Mouse (Mus musculus) adipocyte (in vitro differentiated cells): Measurements from ENCODE around the gene Txnip.
"Not testable (repeated sequence)": the region's sequence is repeated elsewhere in the genome, so short reads cannot be mapped to it uniquely, and the experiment has no call there.

Experiments used
- DNase-seq: peaks from one replicate; pipeline ENCODE4 v3.0.0-alpha.2; 2016; ENCODE audit warnings: low spot score

The Txnip gene

DNA sequence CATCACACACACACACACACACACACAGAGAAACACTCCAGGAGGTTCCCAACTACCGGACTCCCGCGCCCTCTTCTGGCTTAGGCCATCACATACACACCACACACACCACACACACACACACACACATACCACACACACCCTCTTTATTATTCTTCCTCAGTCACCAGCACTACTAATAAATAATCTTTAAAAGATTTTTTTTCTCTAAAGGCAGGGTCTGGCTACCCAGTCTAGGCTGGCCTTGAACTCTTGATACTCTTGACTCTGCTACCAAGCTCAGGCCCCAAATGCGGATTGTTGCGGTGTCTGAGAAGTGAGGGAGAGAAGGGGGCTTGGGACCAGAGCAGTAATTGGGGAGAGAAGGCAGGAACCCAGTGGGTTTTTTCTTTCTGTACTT lies 37.1 kb downstream of the Txnip start:
- DNase-seq: no peak

- DNase-seq: no peak
Measured at GRCm38 (mm10) chr3:96595661-96596060, 37.9 kb downstream of the Txnip start.

- no peak for DNase-seq
Measured at GRCm38 (mm10) chr3:96596228-96596707, 38.5 kb downstream of the Txnip start, which contains the start of gene Ankrd34a. TSS of gene Ankrd34a (plus strand) at chr3:96596636.

- DNase-seq: no peak
Measured at GRCm38 (mm10) chr3:96596855-96597254, 39.1 kb downstream of the Txnip start.

- DNase-seq: no peak
Measured at GRCm38 (mm10) chr3:96597435-96597891, 39.7 kb downstream of the Txnip start.

GRCm38 (mm10) chr3:96598156-96599068 lies 40.7 kb downstream of the Txnip start:
- DNase-seq: no peak

DNA sequence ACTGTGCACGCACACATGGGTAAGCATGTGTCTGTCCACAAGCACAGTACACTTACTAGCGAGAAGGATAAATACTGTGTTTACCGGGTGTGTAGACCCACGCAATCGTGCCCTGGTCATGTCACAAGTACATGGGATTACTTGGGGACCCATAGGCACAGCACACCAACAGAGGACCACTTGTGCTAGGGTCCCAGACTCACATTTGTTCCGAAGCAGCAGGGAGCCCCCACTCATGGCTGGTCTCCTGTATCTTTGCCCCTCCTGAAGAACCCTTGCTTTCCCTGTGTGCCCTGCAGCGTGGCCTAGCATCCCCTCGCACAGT lies 41.3 kb downstream of the Txnip start:
- DNase-seq: no peak

GRCm38 (mm10) chr3:96599411-96599810 lies 41.7 kb downstream of the Txnip start:
- DNase-seq: no peak

DNA sequence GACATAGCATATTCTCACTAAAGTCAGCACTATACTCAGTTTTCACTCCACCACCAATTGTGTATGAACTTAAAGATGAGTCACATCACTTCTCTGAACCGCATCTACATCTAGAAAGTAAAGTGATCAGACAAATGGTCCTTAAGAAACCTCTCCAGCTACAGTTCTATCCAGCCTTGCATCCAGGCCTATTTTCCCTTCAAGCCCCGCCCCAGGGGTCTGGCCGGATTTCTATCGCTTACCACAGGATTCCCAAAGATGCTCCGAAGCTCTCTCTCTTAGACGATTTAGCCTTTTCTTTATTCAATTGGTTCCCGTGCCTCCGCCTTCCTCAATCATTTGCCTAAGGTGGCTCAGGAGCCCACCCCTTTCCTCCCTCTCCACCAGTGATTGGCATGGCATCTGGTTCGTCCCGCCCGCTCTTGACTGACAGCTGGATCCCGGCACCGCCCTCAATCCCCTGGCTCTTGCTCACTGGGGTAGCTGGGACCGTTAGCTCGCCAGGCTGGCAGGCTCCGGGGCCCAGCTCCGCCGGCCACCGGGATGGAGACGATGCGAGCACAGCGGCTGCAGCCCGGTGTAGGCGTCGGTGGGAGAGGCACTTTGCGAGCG lies 43.0 kb downstream of the Txnip start, which contains the start of gene Lix1l:
Gene Lix1l (plus strand): TSS at position 511 of the 612 bp plus-strand sequence.
- peak; percentile 98 for DNase-seq

DNA sequence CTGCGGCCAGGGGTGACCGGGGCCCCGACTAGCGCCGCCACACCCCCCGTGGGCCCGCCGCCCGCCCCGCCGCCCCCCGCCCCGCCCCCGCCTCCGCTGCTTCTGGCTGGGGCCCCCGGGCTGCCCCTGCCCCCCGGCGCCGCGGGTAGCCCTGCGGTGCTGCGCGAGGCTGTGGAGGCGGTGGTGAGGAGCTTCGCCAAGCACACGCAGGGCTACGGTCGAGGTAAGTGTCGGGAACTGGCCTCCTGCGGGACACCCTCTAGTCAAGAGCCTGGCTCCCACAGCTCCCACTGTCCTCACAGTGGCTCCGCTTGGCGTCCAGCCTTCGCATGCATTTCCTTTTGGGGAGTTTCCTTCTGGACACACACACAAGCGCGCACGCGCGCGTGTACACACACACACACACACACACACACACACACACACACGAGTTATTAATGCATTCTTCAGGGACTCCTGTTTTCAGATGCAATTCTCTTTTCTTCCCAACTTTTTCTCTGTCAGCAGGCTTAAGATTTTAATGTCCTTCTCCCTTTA lies 43.6 kb downstream of the Txnip start:
- DNase-seq: peak; percentile 88

DNA sequence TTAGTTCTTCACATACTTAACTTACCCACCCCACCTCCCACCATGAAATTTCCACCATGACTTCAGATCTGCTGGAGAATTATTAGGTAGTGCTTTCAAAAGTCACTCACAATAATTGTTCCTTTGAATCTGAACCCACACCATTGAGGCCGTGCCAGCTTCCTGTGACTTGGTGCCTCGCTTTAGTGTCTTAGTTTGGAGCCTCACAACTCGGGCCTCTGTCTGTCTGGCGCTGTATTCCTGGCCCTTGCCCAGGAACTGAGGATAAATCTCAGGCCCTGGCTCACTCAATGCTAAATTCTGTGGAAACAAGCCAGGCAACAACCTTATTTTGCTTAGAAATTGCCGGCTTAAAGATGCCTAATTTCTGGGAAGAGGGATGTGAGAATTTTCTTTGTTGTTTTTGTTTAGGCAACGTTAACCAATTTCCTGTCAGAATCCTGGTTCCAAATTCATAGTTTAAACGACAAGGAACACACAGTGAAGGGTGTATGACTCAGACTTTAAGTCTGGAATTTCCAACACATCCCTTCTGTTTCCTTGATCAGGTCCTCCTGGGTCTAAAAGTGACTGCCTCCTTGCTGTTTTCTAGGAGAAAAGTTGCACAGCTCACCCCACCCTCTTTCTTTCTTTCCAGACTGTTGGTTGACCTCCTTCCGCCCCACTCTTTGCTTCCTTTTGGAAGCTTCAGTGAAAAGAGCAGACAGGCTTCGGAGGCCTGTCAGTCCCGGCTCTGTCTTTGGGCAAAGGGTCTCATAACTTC lies 44.4 kb downstream of the Txnip start:
- peak; percentile 80 for DNase-seq

DNA sequence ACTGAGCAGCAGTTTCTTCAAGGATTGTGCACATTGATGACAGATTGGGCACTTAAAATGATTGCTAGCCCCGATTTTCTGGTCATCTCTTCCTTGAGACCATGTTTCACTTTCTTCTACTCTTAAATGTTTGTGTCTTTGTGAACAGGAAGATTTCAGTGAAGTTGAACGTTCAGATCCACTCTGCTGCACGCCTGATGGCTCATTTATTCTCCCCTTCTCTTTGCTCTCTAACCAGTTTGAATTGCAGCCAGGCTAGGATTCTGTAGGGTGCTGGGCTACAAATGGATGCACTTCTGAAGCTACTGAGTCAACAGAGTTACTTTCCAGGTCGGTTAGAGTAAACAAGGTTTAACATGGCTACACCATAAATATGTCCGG lies 44.9 kb downstream of the Txnip start:
- peak; percentile 62 for DNase-seq

DNA sequence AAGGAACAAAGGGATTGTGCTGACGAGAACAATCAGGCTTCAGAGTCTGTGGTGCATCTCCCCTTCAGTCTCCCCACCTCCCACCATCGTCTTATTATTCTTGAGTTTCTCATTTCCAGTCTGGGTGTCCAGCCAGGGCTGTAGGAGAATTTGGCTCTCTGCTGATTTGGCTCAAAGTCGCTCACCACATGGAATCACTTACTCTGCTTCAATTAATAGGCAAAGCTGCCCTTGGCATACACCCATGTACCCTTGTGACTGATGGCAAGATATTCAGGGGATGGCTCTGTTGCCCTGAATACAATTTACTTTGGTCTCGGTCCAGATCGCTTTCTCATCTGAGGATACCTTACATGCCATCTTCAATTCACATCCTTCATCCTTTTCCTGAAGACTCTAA lies 45.6 kb downstream of the Txnip start:
- DNase-seq: peak; percentile 85

DNA sequence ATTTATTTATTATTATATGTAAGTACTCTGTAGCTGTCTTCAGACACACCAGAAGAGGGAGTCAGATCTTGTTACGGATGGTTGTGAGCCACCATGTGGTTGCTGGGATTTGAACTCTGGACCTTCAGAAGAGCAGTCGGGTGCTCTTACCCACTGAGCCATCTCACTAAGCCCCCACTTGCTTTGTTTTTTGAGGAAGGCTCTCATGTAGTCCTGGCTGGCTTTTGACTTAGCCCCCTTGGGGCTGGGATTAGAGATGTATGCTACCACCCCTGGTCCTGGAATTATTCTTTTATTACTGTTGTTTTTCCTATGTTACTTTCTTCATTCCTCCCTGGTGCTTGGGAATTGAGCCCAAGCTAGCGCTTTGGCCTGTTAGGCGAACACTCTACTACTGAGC lies 48.2 kb downstream of the Txnip start:
- DNase-seq: not testable (repeated sequence)

DNA sequence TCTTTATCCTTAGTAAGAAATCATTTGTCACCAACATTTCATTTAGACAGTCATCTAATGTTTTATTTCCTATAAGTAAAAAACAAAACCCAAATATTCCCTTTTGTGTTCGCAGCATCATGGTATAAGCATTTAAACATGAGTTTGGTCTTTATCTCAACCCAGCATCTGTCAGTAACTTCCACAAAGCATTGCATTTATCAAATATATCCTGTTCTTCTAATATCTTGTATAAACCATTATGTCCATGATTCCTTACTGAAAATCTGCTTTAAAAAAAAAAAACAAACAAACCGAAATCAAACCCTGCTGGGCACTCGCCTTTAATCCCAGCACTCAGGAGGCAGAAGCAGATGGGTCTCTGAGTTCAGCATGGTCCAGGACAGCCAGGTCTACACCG lies 48.9 kb downstream of the Txnip start:
- no peak for DNase-seq
